Mouse (Mus musculus) liver, postnatal 0 days (tissue): ENCODE measurements around the gene Ptpn6.

ENCODE experiments used
- CTCF ChIP-seq: sonication (generic); IDR thresholded peaks from 2 replicates; pipeline ENCODE4 v1.5.1; 2016; ENCODE audit warnings: antibody characterized with exemption, low read depth
- EP300 ChIP-seq: IDR thresholded peaks from 2 replicates; pipeline ENCODE4 v1.6.1; 2016; ENCODE audit warnings: antibody characterized with exemption, low read depth, mild to moderate bottlenecking

- TF ChIP-seq CTCF = no peak
- no peak for TF ChIP-seq EP300
These were observed 64.9 kb downstream of the Ptpn6 start for GRCm38 (mm10) chr6:124673619-124674018.
